Mouse (Mus musculus) liver, embryonic 15.5 days (tissue): ENCODE data around the gene Cd3d. TPM values are rescaled to one million over a fixed set of nuclear protein-coding genes. Genes with fewer than 3 reads are reported as not detected.
"Not testable (repeated sequence)": the region's sequence is repeated elsewhere in the genome, so short reads cannot be mapped to it uniquely, and the experiment has no call there.

Source experiments
- ATAC-seq: fragments of 200-750 bp; cut with Nextera tagmentation; 2 replicates; pipeline ENCODE4 v1.8.0; 2017; ENCODE audit warnings: moderate number of reproducible peaks, mild to moderate bottlenecking, moderate library complexity; ENCODE audit not compliant: insufficient read depth
- H3K27ac ChIP-seq: fragments of 300-500 bp; sonication (generic); replicated peaks from 2 replicates; pipeline ENCODE4 v1.5.1; 2015; ENCODE audit warnings: mild to moderate bottlenecking, inconsistent platforms
- H3K27me3 ChIP-seq: fragments of 300-500 bp; sonication (generic); 2 replicates; pipeline ENCODE4 v1.6.1; 2015; ENCODE audit warnings: mild to moderate bottlenecking, inconsistent platforms
- H3K36me3 ChIP-seq: fragments of 300-500 bp; sonication (generic); replicated peaks from 2 replicates; pipeline ENCODE4 v1.6.1; 2015; ENCODE audit warnings: moderate library complexity, mild to moderate bottlenecking, inconsistent platforms
- H3K4me1 ChIP-seq: fragments of 300-500 bp; sonication (generic); replicated peaks from 2 replicates; pipeline ENCODE4 v1.6.1; 2015; ENCODE audit warnings: inconsistent platforms
- H3K4me2 ChIP-seq: fragments of 300-500 bp; sonication (generic); 2 replicates; pipeline ENCODE4 v1.6.1; 2015; ENCODE audit warnings: moderate library complexity, mild to moderate bottlenecking, inconsistent platforms
- H3K4me3 ChIP-seq: fragments of 300-500 bp; sonication (generic); replicated peaks from 2 replicates; pipeline ENCODE4 v1.5.1; 2015; ENCODE audit warnings: mild to moderate bottlenecking, inconsistent platforms
- H3K9ac ChIP-seq: fragments of 300-500 bp; sonication (generic); 2 replicates; pipeline ENCODE4 v1.6.1; 2015; ENCODE audit warnings: moderate library complexity, mild to moderate bottlenecking, inconsistent platforms
- H3K9me3 ChIP-seq: fragments of 300-500 bp; sonication (generic); replicated peaks from 2 replicates; pipeline ENCODE4 v1.6.1; 2016; ENCODE audit warnings: inconsistent platforms
- WGBS: fragments of 180-500 bp; shearing (Covaris S2); methylation state at CpG from one replicate; pipeline ENCODE4 v1.1.7; 2015; ENCODE audit warnings: mixed read lengths; ENCODE audit not compliant: insufficient replicate concordance; 5-methylcytosine and 5-hydroxymethylcytosine counted together
- polyA plus RNA-seq: library from polyadenylated mRNA; unstranded; fragments of >200 nt; fragmentation: Nextera tagmentation; extraction: Ambion mirVana; gene quantifications from 2 replicates; pipeline ENCODE4 v1.2.1, GENCODE M21; 2015

Gene Cd3d
- 0.09 and 0.10 TPM in 2 replicates for polyA plus RNA-seq

DNA sequence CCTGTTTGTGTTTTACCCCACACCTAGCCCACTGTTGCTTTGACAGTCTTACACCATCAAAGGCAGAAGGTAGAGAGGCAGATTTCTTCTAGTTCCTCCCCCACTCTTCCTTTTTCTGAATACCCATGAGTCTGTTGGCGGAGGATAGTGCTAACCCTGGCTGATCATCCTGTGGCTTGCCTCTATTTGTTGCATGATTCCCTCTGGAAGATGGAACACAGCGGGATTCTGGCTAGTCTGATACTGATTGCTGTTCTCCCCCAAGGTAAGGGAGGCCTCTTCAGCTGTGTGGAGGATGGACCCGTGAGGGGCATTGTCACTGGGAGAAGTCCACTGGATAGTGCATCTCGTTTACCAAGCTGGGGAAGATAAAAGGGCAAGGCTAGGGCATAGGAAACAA is at the start of gene Cd3d:
Gene Cd3d (plus strand): TSS at position 111 of the 400 bp plus-strand sequence.
- Histone ChIP-seq H3K27me3 (0 out of 2 replicates have a peak, but pooled peaks cover 16% of the 10 kb centered on the region), H3K9ac (no peak within 1 kb of the TSS), H3K36me3 (no peaks in the 10 kb centered on the region), H3K27ac (no peak within 1 kb of the TSS), H3K4me2 (no peak within 1 kb of the TSS), H3K9me3 (no peaks in the 10 kb centered on the region), H3K4me1 (peaks cover 8% of the 10 kb centered on the region), H3K4me3 (no peak within 1 kb of the TSS)
- no peak for ATAC-seq
- 60% methylated on average over 4 of the region's 4 CpGs for WGBS

- H3K27me3 ChIP-seq = no peaks in the 10 kb centered on the region
- 81% methylated on average over 4 of the region's 4 CpGs for WGBS
- no peak for ATAC-seq
- H3K4me1 ChIP-seq = no peaks in the 10 kb centered on the region
- peaks cover 91% of the 10 kb centered on the region for H3K36me3 ChIP-seq
- H3K9ac ChIP-seq = no peak overlapping the region
- no peak overlapping the region for H3K27ac ChIP-seq
- no peaks in the 10 kb centered on the region for H3K9me3 ChIP-seq
- no peak overlapping the region for H3K4me2 ChIP-seq
- H3K4me3 ChIP-seq = no peak overlapping the region
Measured at GRCm38 (mm10) chr9:44941756-44942155, 39.8 kb upstream of the Cd3d start.

- H3K4me1 ChIP-seq = no peaks in the 10 kb centered on the region
- no peak overlapping the region for H3K27ac ChIP-seq
- peaks cover 91% of the 10 kb centered on the region for H3K36me3 ChIP-seq
- H3K27me3 ChIP-seq = no peaks in the 10 kb centered on the region
- no peak overlapping the region for H3K4me2 ChIP-seq
- ATAC-seq = no peak
- no peak overlapping the region for H3K4me3 ChIP-seq
- no peak overlapping the region for H3K9ac ChIP-seq
- no peaks in the 10 kb centered on the region for H3K9me3 ChIP-seq
- 78% methylated on average over 4 of the region's 4 CpGs for WGBS
Measured at GRCm38 (mm10) chr9:44942421-44942820, 39.2 kb upstream of the Cd3d start.

DNA sequence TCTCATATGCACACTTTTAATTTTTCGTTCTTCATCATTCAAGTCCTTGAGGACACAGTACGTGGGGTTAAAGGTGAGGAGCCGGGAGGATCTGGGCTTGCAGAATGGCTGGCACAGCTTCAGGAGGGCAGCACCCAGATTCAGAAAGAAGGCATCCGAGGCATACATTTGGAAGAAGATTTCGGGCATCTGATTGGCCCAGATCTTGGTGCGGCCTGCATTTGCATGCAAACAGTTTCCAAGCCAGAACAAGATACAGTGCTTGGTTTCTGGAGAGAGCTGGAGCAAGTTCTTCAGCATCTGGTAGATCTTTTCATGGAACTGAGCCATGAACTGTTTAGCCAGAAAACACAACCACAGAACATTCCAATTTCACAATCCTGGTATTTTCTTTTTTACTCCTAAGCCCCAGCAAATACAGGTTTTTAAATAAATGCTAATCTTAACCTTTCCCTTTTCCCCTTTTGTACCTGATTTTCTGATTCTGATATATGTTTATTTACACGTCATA is 35.3 kb upstream of the Cd3d start:
- Histone ChIP-seq H3K4me3 (no peak overlapping the region), H3K36me3 (peaks cover 96% of the 10 kb centered on the region), H3K4me1 (no peaks in the 10 kb centered on the region), H3K9me3 (no peaks in the 10 kb centered on the region), H3K27me3 (no peaks in the 10 kb centered on the region), H3K4me2 (no peak overlapping the region), H3K27ac (no peak overlapping the region), H3K9ac (no peak overlapping the region)
- ATAC-seq = no peak
- WGBS = 83% methylated on average over 7 of the region's 7 CpGs

DNA sequence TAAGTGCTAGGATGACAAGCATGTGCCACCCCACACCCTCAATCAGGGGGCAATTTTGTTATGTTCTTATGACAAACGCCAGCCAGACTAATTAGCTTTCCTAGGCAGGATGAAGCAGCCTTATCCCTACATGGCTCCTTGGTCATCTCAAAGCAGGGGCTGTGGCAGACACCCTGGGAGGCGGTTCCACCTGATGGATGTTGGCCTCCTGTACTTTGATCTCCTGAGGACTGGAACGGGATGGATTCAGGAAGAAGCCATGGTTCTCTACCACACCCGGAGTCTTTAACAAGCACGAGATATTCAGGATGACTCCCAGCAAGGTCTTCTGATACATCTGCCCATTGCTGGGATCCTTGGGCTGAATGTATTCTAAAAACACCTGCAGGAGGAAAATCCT is 33.8 kb upstream of the Cd3d start:
- no peak overlapping the region for H3K4me2 ChIP-seq
- H3K27ac ChIP-seq = no peak overlapping the region
- H3K36me3 ChIP-seq = peaks cover 96% of the 10 kb centered on the region
- no peak overlapping the region for H3K9ac ChIP-seq
- no peaks in the 10 kb centered on the region for H3K4me1 ChIP-seq
- no peaks in the 10 kb centered on the region for H3K27me3 ChIP-seq
- no peak overlapping the region for H3K4me3 ChIP-seq
- no peaks in the 10 kb centered on the region for H3K9me3 ChIP-seq
- WGBS = 86% methylated on average over 5 of the region's 5 CpGs
- no peak for ATAC-seq

DNA sequence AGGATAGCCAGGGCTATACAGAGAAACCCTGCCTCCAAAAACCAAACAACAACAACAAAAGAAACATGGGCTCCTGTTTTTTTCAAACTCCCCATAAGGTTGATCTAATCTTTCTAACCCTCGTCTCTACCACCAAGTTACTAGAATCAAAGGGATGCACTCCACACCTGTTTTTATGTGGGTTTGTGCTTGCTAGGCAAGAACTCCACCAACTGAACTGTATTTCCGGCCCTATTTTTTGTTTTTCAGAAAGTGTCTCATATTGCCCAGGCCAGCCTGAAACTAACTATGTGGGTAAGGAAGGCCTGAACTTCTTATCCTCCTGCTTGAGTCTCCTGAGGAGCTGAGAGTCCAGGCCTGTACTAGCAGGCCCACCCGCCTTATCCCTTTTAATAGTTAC is 27.2 kb upstream of the Cd3d start:
- Histone ChIP-seq H3K27me3 (no peaks in the 10 kb centered on the region), H3K9ac (no peak overlapping the region), H3K27ac (no peak overlapping the region), H3K4me2 (no peak overlapping the region), H3K4me1 (no peaks in the 10 kb centered on the region), H3K36me3 (peaks cover 81% of the 10 kb centered on the region), H3K9me3 (no peaks in the 10 kb centered on the region), H3K4me3 (no peak overlapping the region)
- WGBS = 70% methylated on average over 3 of the region's 3 CpGs
- no peak for ATAC-seq

GRCm38 (mm10) chr9:44965126-44965832 is 16.3 kb upstream of the Cd3d start, which contains the start of gene Ube4a:
TSS of gene Ube4a (minus strand) at chr9:44965600.
- under 1% methylated on average over 39 of the region's 39 CpGs for WGBS
- H3K4me3 ChIP-seq = peak within 1 kb of the TSS; percentile 83
- peak within 1 kb of the TSS; percentile 75 for H3K9ac ChIP-seq
- no peaks in the 10 kb centered on the region for H3K9me3 ChIP-seq
- peaks cover 26% of the 10 kb centered on the region for H3K36me3 ChIP-seq
- peak within 1 kb of the TSS; percentile 86 for H3K4me2 ChIP-seq
- H3K27ac ChIP-seq = peak within 1 kb of the TSS; percentile 83
- peak; percentile 95 for ATAC-seq
- peaks cover 27% of the 10 kb centered on the region for H3K4me1 ChIP-seq
- H3K27me3 ChIP-seq = peaks cover 6% of the 10 kb centered on the region

- WGBS = 9% methylated on average over 10 of the region's 10 CpGs
- ATAC-seq = no peak; the same call in 1 of the 2 replicates
Measured at GRCm38 (mm10) chr9:44965833-44966466, 15.6 kb upstream of the Cd3d start.

GRCm38 (mm10) chr9:44966815-44967242 is 14.8 kb upstream of the Cd3d start:
- no peak for ATAC-seq
- Histone ChIP-seq H3K4me1 (peaks cover 27% of the 10 kb centered on the region), H3K36me3 (peaks cover 11% of the 10 kb centered on the region), H3K4me2 (no peak overlapping the region), H3K4me3 (no peak overlapping the region), H3K27ac (no peak overlapping the region), H3K9me3 (no peaks in the 10 kb centered on the region), H3K27me3 (peaks cover 15% of the 10 kb centered on the region), H3K9ac (no peak overlapping the region)
- WGBS = 14% methylated on average over 3 of the region's 3 CpGs

More at GRCm38 (mm10) chr9:44965833-44966466, 15.6 kb upstream of the Cd3d start:
- H3K9me3 ChIP-seq = no peaks in the 10 kb centered on the region
- H3K9ac ChIP-seq = peak overlapping the region; percentile 23; the same call in 1 of the 2 replicates
- peaks cover 27% of the 10 kb centered on the region for H3K4me1 ChIP-seq
- peak overlapping the region; percentile 86 for H3K4me2 ChIP-seq
- H3K27ac ChIP-seq = peak overlapping the region; percentile 79
- peaks cover 20% of the 10 kb centered on the region for H3K36me3 ChIP-seq
- H3K4me3 ChIP-seq = peak overlapping the region; percentile 83
- H3K27me3 ChIP-seq = peaks cover 11% of the 10 kb centered on the region

DNA sequence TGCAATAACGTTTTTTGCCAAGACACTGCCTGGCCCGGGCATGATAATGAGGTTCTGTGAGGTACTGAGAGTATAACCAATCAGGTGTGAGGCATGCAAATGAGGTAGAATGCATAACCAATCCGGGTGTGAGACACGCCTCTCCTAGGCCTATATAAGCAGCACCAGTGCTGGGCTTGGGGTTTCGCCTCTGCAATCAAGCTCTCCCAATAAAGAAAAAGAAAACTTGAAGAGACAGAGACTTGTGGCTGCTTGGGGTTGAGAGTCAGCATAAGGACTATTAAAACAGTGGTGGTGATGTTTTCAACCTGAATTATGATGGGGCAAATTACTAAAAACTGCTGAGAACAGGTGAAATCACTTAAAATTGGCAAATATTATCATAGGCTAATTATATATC is 13.8 kb upstream of the Cd3d start:
- H3K27me3 ChIP-seq = peaks cover 21% of the 10 kb centered on the region
- WGBS = 68% methylated on average over 5 of the region's 5 CpGs
- not testable (repeated sequence) for ATAC-seq

GRCm38 (mm10) chr9:44969450-44969849 is 12.1 kb upstream of the Cd3d start:
- H3K4me1 ChIP-seq = peaks cover 18% of the 10 kb centered on the region
- 26% methylated on average over 1 of the region's 1 CpGs for whole genome bisulfite sequencing
- H3K9me3 ChIP-seq = no peaks in the 10 kb centered on the region
- H3K9ac ChIP-seq = no peak overlapping the region
- no peak overlapping the region for H3K27ac ChIP-seq
- peaks cover 38% of the 10 kb centered on the region for H3K27me3 ChIP-seq
- no peak overlapping the region for H3K4me2 ChIP-seq
- no peaks in the 10 kb centered on the region for H3K36me3 ChIP-seq
- no peak for ATAC-seq
- H3K4me3 ChIP-seq = no peak overlapping the region

More for the DNA sequence above, 13.8 kb upstream of the Cd3d start:
- H3K27ac ChIP-seq, H3K4me2 ChIP-seq, H3K4me3 ChIP-seq, H3K9ac ChIP-seq, H3K36me3 ChIP-seq, H3K9me3 ChIP-seq: not testable (repeated sequence)
- peaks cover 27% of the 10 kb centered on the region for H3K4me1 ChIP-seq
